11 mouse cellular contexts compared by ENCODE assay signal in genomic region chr10:116948414-116948813, GRCm38 (mm10). TPM values are rescaled to one million over a fixed set of nuclear protein-coding genes. Genes with fewer than 3 reads are reported as not detected.
DNase-seq lines count a peak whose midpoint lies in the region; ATAC-seq and TF ChIP-seq lines count a peak whose summit lies in the region.
"Had no signal": no experiment of that assay in that cellular context is flagged by ENCODE, and none has a peak within 500 bp of the region (broad histone marks: within the 10 kb centered on the region; RNA-seq: fewer than 3 reads in every experiment).

No protein-coding gene starts in this region.

- H3K4me1 ChIP-seq in lung, embryonic 16.5 days (replicated peaks; ENCODE audit: control insufficient read depth, insufficient read depth, low read length): peaks cover 10% of the 10 kb centered on the region
- peaks cover 3% of the 10 kb centered on the region; the same call in 1 of the 2 replicates for H3K4me1 ChIP-seq in hindbrain, postnatal 0 days (ENCODE audit: insufficient read depth, low read length)
- peaks cover 16% of the 10 kb centered on the region; the same call in 1 of the 2 replicates for H3K4me1 ChIP-seq in limb, embryonic 15.5 days
- H3K4me1 ChIP-seq in small intestine, adult 2 months (ENCODE audit: control insufficient read depth, insufficient read depth, insufficient read length, low read length): peaks cover 8% of the 10 kb centered on the region; the same call in 1 of the 2 replicates

- peak overlapping the region; percentile 77; the same call in 1 of the 2 replicates for H3K4me3 ChIP-seq in lung, embryonic 16.5 days (ENCODE audit: low read length)
- 0 out of 2 replicates have a peak overlapping the region, but pooled peaks have one; percentile 85 for H3K4me3 ChIP-seq in hindbrain, postnatal 0 days (ENCODE audit: low read length)
- H3K4me3 ChIP-seq in limb, embryonic 15.5 days: peak overlapping the region; percentile 80
- H3K4me3 ChIP-seq in small intestine, adult 2 months (ENCODE audit: low read depth, low read length): peak overlapping the region; percentile 50
- H3K4me3 ChIP-seq: megakaryocyte, embryonic 14.5 days had no signal

- H3K9ac ChIP-seq in lung, embryonic 16.5 days (ENCODE audit: low read length): no peak overlapping the region
- H3K9ac ChIP-seq in hindbrain, postnatal 0 days (replicated peaks; ENCODE audit: low read length): no peak overlapping the region; the same call in 1 of the 2 replicates
- no peak overlapping the region for H3K9ac ChIP-seq in limb, embryonic 15.5 days

- peaks cover 3% of the 10 kb centered on the region; the same call in 1 of the 2 replicates for H3K36me3 ChIP-seq in lung, embryonic 16.5 days (ENCODE audit: control insufficient read depth, insufficient read depth, low read length)
- H3K36me3 ChIP-seq in hindbrain, postnatal 0 days (ENCODE audit: insufficient read depth, low read length): no peaks in the 10 kb centered on the region
- H3K36me3 ChIP-seq in limb, embryonic 15.5 days: no peaks in the 10 kb centered on the region
- H3K36me3 ChIP-seq in small intestine, adult 2 months (ENCODE audit: control insufficient read depth, insufficient read depth, low read length): no peaks in the 10 kb centered on the region

- no peak overlapping the region for H3K27ac ChIP-seq in lung, embryonic 16.5 days (ENCODE audit: low read length)
- no peak overlapping the region for H3K27ac ChIP-seq in hindbrain, postnatal 0 days
- H3K27ac ChIP-seq in limb, embryonic 15.5 days: no peak overlapping the region
- no peak overlapping the region for H3K27ac ChIP-seq in small intestine, adult 2 months (ENCODE audit: insufficient read depth, low read depth, low read length)
- H3K27ac ChIP-seq: gastrocnemius, adult 2 months had no signal

- no peaks in the 10 kb centered on the region for H3K27me3 ChIP-seq in lung, embryonic 16.5 days (ENCODE audit: control insufficient read depth, insufficient read depth, low read depth, low read length)
- H3K27me3 ChIP-seq in hindbrain, postnatal 0 days (ENCODE audit: insufficient read depth, low read length): no peaks in the 10 kb centered on the region
- H3K27me3 ChIP-seq in limb, embryonic 15.5 days: no peaks in the 10 kb centered on the region
- no peaks in the 10 kb centered on the region for H3K27me3 ChIP-seq in small intestine, adult 2 months (ENCODE audit: control insufficient read depth, insufficient read depth, low read length)

- no peak for TF ChIP-seq CTCF in hindbrain, postnatal 0 days (IDR thresholded peaks at IDR 0.05; ENCODE audit: low read depth)
- TF ChIP-seq CTCF in small intestine, adult 2 months (IDR thresholded peaks at IDR 0.05; ENCODE audit: extremely low read depth, insufficient read length, insufficient replicate concordance, low read depth, low read length): no peak

- WGBS in lung, embryonic 16.5 days: 72% methylated on average over 9 of the region's 9 CpGs
- 74% methylated on average over 9 of the region's 9 CpGs for WGBS in hindbrain, postnatal 0 days
- 69% methylated on average over 9 of the region's 9 CpGs for WGBS in limb, embryonic 15.5 days
- WGBS in small intestine, adult 2 months: 33% methylated on average over 9 of the region's 9 CpGs

- peak overlapping the region; percentile 85 for H3K4me2 ChIP-seq in lung, embryonic 16.5 days (ENCODE audit: low read depth, low read length)
- peak overlapping the region; percentile 78 for H3K4me2 ChIP-seq in hindbrain, postnatal 0 days (ENCODE audit: low read depth, low read length)
- no peak overlapping the region; the same call in 1 of the 2 replicates for H3K4me2 ChIP-seq in limb, embryonic 15.5 days

- DNase-seq in lung, postnatal 10 days: no peak
- no peak for DNase-seq in hindbrain, postnatal 0 days (ENCODE audit: low spot score)
- no peak for DNase-seq in ovary, postnatal 10 days (ENCODE audit: low spot score)
- DNase-seq in c-Kit-positive CD71-positive TER-119-positive erythroid progenitor cells, embryonic 14.5 days (ENCODE audit: low spot score): no peak
- DNase-seq in thymus, postnatal 0 days (ENCODE audit: low spot score): no peak
- DNase-seq: gastrocnemius, adult 2 months had no signal

- peaks cover 4% of the 10 kb centered on the region for H3K9me3 ChIP-seq in lung, embryonic 16.5 days (ENCODE audit: control insufficient read depth, low read length)
- H3K9me3 ChIP-seq in hindbrain, postnatal 0 days (ENCODE audit: low read length): no peaks in the 10 kb centered on the region
- H3K9me3 ChIP-seq in limb, embryonic 15.5 days: no peaks in the 10 kb centered on the region
- H3K9me3 ChIP-seq: G1E had no signal

- no peak for ATAC-seq in lung, embryonic 16.5 days (ENCODE audit: low read depth)
- no peak for ATAC-seq in hindbrain, postnatal 0 days
- ATAC-seq in limb, embryonic 15.5 days (ENCODE audit: insufficient number of reproducible peaks, low FRiP score, low TSS enrichment, low read depth): no peak

- TF ChIP-seq POLR2A in small intestine, adult 2 months (IDR thresholded peaks at IDR 0.05; ENCODE audit: low read depth, low read length): no peak

RNA-seq across cellular contexts. Expression of gene Rab3ip, which starts 2.2 kb away (rescaled TPM):
- polyA plus RNA-seq in lung, embryonic 16.5 days (2015; fragmentation: Nextera tagmentation; extraction: Ambion mirVana): 31.6 and 33.8 TPM in 2 replicates
- 130 and 134 TPM in 2 replicates for total RNA-seq in hindbrain, postnatal 0 days (2014; rRNA removed)
- polyA plus RNA-seq in hindbrain, postnatal 0 days (2015; fragmentation: Nextera tagmentation; extraction: Ambion mirVana): 38.7 and 39.9 TPM in 2 replicates
- 25.0 and 29.2 TPM in 2 replicates for polyA plus RNA-seq in limb, embryonic 15.5 days (2015; fragmentation: Nextera tagmentation; extraction: Ambion mirVana)
- 134 and 169 TPM in 2 replicates for polyA plus RNA-seq in small intestine, adult 2 months (2012; rRNA removed)
- 20.6 and 22.5 TPM in 2 replicates for polyA plus RNA-seq in thymus, postnatal 0 days (2015; fragmentation: Nextera tagmentation; extraction: Ambion mirVana)

RNA-seq across cellular contexts. Expression of gene Gm10271, which starts 24.0 kb away (rescaled TPM):
- polyA plus RNA-seq in lung, embryonic 16.5 days (2015; fragmentation: Nextera tagmentation; extraction: Ambion mirVana): not detected in 2 replicates
- not detected in 2 replicates for total RNA-seq in hindbrain, postnatal 0 days (2014; rRNA removed)
- polyA plus RNA-seq in hindbrain, postnatal 0 days (2015; fragmentation: Nextera tagmentation; extraction: Ambion mirVana): not detected in 2 replicates
- polyA plus RNA-seq in limb, embryonic 15.5 days (2015; fragmentation: Nextera tagmentation; extraction: Ambion mirVana): not detected in 2 replicates
- polyA plus RNA-seq in small intestine, adult 2 months (2012; rRNA removed): not detected in 2 replicates
- polyA plus RNA-seq in thymus, postnatal 0 days (2015; fragmentation: Nextera tagmentation; extraction: Ambion mirVana): not detected in 2 replicates
- total RNA-seq: G1E; gastrocnemius, adult 2 months had no signal
- polyA plus RNA-seq: G1E had no signal

RNA-seq across cellular contexts. Expression of gene Best3, which starts 37.7 kb away (rescaled TPM):
- polyA plus RNA-seq in lung, embryonic 16.5 days (2015; fragmentation: Nextera tagmentation; extraction: Ambion mirVana): 0.15 and 0.21 TPM in 2 replicates
- total RNA-seq in hindbrain, postnatal 0 days (2014; rRNA removed): 0.05 TPM in 1 of 2 replicates, not detected in the other
- polyA plus RNA-seq in hindbrain, postnatal 0 days (2015; fragmentation: Nextera tagmentation; extraction: Ambion mirVana): 0.15 and 0.23 TPM in 2 replicates
- 0.90 and 2.6 TPM in 2 replicates for polyA plus RNA-seq in limb, embryonic 15.5 days (2015; fragmentation: Nextera tagmentation; extraction: Ambion mirVana)
- 0.08 TPM in 1 of 2 replicates, not detected in the other for polyA plus RNA-seq in small intestine, adult 2 months (2012; rRNA removed)
- polyA plus RNA-seq in thymus, postnatal 0 days (2015; fragmentation: Nextera tagmentation; extraction: Ambion mirVana): not detected in 2 replicates
- total RNA-seq: G1E had no signal
- polyA plus RNA-seq: G1E had no signal

RNA-seq across cellular contexts. Expression of gene Myrfl, which starts 51.7 kb away (rescaled TPM):
- 0.08 TPM in 1 of 2 replicates, not detected in the other for polyA plus RNA-seq in lung, embryonic 16.5 days (2015; fragmentation: Nextera tagmentation; extraction: Ambion mirVana)
- total RNA-seq in hindbrain, postnatal 0 days (2014; rRNA removed): not detected in 2 replicates
- polyA plus RNA-seq in hindbrain, postnatal 0 days (2015; fragmentation: Nextera tagmentation; extraction: Ambion mirVana): 0.04 and 0.08 TPM in 2 replicates
- 0.17 and 0.19 TPM in 2 replicates for polyA plus RNA-seq in limb, embryonic 15.5 days (2015; fragmentation: Nextera tagmentation; extraction: Ambion mirVana)
- polyA plus RNA-seq in small intestine, adult 2 months (2012; rRNA removed): 5.1 and 22.8 TPM in 2 replicates
- polyA plus RNA-seq in thymus, postnatal 0 days (2015; fragmentation: Nextera tagmentation; extraction: Ambion mirVana): 0.26 and 0.27 TPM in 2 replicates
- polyA plus RNA-seq: G1E had no signal
